Mouse (Mus musculus): ENCODE measurements around the gene Disc1. TPM values are rescaled to one million over a fixed set of nuclear protein-coding genes. Genes with fewer than 3 reads are reported as not detected.

Gene Disc1
- total RNA-seq, 2 experiments from 2014 or later: 4.3 to 4.6 TPM

GRCm38 (mm10) chr8:125175661-125176060, 121.7 kb downstream of the Disc1 start:
- DNase-seq (ENCODE audit: low spot score in 2 of 2): no peak

DNA sequence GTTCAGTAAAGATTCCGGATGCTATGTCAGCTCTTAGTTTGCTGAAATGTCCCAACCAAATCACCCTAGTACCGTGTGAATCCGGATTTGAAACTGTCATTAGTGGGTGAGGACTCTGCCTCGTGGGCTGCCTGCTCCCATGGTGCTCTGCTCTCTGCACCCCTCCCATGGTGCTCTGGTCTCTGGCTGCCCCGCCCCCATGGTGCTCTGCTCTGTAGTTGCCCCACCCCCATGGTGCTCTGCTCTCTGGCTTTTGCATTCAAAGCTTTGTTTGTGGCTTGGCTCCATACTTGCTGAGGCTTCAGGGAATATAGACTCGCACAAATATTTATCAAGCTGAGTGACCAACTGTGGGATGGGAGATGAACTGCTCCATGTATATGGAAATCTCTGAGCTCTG, 123.1 kb downstream of the Disc1 start:
- DNase-seq (ENCODE audit: low spot score in 2 of 2): no peak

DNA sequence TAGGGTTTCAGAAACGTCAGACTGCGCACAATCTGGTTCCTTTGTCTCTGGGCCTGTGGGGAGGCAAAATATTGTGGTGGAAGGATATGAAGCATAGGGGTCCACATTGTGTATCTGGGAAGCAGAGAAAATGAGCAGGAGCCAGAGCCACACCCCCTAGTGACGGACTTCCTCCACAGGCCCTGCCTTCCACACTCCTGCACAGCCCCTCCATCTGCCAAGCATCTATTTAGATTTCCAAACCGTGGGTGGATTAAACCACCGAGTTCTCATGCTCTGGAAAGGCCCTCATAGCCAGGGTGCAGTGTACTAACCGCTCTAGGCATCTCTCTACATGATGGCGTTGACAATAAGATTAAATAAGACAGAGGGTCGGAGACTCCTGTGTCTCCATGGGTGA, 124.0 kb downstream of the Disc1 start:
- DNase-seq (ENCODE audit: low spot score in 2 of 2): peak; percentile 47 to 79

DNA sequence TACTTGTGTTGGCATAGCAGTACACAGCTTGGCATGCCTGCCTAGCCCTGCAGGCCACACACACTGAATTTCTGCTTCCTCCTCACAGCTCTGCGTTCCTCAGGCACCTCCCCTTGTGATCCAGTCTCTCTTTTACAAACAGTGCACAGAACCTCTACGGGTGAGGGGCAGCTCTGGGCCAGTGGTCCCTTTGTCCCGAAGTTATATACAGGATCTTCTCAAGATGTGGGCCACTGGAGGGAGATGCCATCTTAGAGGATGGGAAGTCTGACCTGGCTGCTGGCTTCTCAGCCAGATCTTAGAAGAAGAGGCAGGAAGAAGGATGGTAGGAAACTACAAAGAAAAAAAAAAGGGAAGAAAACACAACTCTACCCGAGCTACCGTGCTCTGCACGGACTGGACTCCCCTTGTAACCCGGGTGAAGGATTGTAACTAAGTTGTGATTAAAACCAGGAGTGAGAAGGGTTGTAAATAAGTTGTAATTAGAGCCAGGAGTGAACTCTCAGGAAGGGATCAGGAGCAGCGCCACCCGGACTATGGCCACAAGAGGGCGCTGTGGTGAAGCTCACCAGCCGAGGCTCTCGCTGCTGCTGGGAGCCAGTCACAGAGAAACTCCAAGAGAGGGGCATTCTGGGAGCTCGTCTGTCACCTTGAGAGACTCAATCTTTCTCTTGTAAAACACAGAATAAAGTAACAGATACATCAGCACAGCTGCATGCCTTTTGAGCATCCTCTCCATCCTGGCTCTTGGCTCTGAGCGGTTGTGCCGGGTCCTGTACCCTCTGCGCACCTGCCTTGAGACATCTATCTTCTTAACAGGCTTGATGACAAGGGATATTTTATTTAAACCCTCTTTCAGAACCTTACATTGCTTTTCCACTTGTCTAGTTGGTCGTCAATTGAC, 129.8 kb downstream of the Disc1 start:
- peak; percentile 61 to 92 for DNase-seq (ENCODE audit: low spot score in 2 of 2)

- DNase-seq (ENCODE audit: low spot score in 2 of 2): no peak
Observed at GRCm38 (mm10) chr8:125184452-125184817, 130.4 kb downstream of the Disc1 start.

GRCm38 (mm10) chr8:125184881-125185280, 130.9 kb downstream of the Disc1 start:
- DNase-seq (ENCODE audit: low spot score in 2 of 2): no peak

- DNase-seq (ENCODE audit: low spot score in 2 of 2): no peak
Observed at GRCm38 (mm10) chr8:125187044-125187443, 133.0 kb downstream of the Disc1 start.

GRCm38 (mm10) chr8:125193701-125194100, 139.7 kb downstream of the Disc1 start:
- DNase-seq (ENCODE audit: low spot score in 2 of 2): no peak

- no peak for DNase-seq (ENCODE audit: low spot score in 2 of 2)
Observed at GRCm38 (mm10) chr8:125195121-125195520, 141.1 kb downstream of the Disc1 start.

GRCm38 (mm10) chr8:125196573-125197094, 142.6 kb downstream of the Disc1 start:
- DNase-seq (ENCODE audit: low spot score in 2 of 2): no peak

- no peak for DNase-seq (ENCODE audit: low spot score in 2 of 2)
Observed at GRCm38 (mm10) chr8:125197341-125198002, 143.5 kb downstream of the Disc1 start.

DNA sequence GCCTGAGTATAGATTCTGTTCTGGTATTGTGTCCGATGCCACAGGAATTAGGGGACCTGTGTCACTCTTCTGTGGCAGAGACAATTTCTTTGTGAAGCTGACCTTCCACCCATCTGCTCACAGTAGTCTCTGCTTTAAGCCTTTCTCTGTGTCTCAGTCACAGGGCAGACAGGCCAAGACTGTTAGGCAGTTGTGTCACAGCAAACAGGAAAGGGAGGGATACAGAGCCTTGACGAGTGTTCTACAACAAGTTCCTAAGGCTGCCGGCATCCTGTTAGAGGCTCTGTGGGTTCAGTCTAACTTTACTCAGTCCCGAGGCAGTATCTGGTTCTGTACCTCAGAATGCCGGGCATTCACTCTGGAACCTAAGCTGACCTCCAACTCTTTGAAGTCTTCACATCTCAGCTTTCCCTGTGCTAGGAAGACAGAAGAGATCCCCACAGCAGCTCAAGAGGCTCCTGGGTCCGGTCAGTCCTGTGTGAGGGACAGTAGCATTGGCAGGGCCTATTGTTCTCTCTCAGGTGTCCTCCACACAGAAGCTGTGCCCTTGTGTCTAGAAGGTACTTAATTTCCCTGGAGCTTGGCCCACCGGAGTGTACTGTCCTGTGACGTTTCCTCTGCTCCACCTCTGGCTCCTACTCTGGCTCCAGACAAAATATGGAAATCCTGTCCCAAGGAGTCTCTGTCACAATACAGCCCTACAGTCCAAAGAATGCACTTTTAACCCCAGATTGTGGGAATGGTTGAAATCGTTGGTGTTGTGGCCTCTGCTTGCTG, 144.6 kb downstream of the Disc1 start:
- DNase-seq (ENCODE audit: low spot score in 2 of 2): no peak

DNA sequence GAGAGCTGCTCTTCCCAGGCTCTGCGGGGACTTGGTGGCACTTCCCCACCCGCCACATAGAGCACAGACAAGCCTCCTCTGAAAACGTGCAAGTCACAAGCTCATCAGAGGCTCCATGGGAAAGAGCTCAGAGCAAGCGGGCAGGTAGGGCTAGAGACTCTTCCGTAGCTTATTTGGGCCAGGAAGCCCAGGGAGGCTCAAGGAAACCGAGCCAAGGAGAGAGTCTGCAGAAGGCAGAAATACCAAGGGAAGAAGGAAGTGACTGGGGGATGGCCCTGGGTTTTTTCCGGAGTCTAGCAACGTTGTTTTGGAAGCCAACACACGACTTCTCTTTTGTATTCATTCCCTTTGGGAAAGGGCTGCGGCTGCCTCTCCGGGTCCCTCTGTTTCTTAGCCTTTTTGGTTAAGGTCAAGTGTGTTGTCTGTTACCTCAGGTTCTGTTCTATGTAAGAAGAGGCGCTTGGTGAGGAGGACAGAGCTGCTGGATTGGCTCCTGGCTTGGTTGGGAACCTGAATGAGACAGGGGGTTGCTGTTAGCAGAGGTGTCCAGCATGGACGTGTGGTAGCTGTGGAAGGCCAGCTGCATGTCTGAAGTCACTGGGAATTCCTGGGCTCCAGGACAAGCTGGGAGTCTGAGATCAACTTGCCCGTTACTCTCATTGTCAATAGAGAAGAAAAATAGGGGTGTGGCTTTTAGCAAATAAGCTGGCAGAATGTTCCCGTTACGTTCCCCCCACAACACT, 145.4 kb downstream of the Disc1 start:
- DNase-seq (ENCODE audit: low spot score in 2 of 2): no peak

DNA sequence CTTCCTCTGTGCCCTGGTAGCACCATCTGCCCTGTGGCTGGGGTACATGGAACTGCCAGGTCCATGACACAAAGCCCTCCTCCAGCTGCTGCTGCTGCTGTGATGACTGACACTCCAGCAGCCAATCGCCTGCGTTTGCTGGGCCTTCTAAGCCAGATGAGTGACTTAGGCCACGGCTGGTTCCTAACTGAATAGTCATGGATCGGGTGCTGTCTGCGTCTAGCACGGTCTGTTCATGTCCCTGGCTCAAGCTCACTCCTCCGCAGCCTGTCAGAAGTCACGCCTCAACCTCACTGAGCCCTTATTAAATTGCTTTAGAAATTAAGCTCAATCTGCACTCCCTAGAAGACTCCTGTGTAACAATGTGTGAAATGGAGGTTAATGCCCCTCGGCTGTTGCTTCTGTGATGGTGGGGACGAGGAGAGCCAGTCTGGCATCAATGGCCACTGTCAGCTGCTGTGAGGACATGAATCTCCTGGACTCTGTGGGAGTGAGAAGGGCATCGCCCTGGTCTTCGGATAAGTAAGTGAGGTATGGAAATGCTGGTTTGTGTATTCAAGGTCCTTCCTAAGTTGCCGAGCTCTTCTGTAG, 146.4 kb downstream of the Disc1 start:
- DNase-seq (ENCODE audit: low spot score in 2 of 2): no peak

GRCm38 (mm10) chr8:125201650-125202049, 147.7 kb downstream of the Disc1 start:
- no peak for DNase-seq (ENCODE audit: low spot score in 2 of 2)

GRCm38 (mm10) chr8:125203016-125203415, 149.0 kb downstream of the Disc1 start:
- no peak for DNase-seq (ENCODE audit: low spot score in 2 of 2)

- DNase-seq (ENCODE audit: low spot score in 2 of 2): peak in 1 of 2 experiments; percentile 72
Observed at GRCm38 (mm10) chr8:125205556-125205955, 151.6 kb downstream of the Disc1 start.

- DNase-seq (ENCODE audit: low spot score in 2 of 2): no peak
Observed at GRCm38 (mm10) chr8:125206391-125206790, 152.4 kb downstream of the Disc1 start.

GRCm38 (mm10) chr8:125206962-125207361, 153.0 kb downstream of the Disc1 start:
- peak in 1 of 2 experiments; percentile 77 for DNase-seq (ENCODE audit: low spot score in 2 of 2)

- no peak for DNase-seq (ENCODE audit: low spot score in 2 of 2)
Observed at GRCm38 (mm10) chr8:125212619-125213167, 158.7 kb downstream of the Disc1 start.
